Mouse (Mus musculus) brain, embryonic 18.5 days (tissue): ENCODE results near the gene Il18.

ENCODE experiments used
- DNase-seq: peaks from one replicate; pipeline ENCODE4 v3.0.0-alpha.2; 2012; ENCODE audit warnings: low read depth, low spot score

The Il18 gene

GRCm38 (mm10) chr9:50553547-50553946, 1.1 kb upstream of the Il18 start:
- no peak for DNase-seq

DNA sequence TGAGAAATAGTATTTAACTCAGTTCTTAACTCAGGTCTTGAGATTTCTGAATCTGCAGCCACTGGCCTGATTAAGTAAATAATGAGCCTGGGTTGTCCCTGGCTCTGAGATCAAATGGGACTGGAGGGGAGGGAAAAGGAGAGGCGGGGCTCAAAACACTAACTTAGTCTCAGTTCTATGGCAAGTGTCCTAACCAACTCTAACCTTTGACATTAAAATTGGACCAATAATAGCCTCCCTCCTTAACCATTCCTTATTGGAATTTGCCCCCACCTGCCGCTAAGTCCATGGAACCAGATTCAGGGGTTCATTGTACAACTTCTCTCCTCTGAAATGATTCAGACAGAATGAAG, 443 bp downstream of the Il18 start, which contains the start of gene Bco2:
Gene Bco2, minus strand, starts transcription at position 88 of the 353 bp plus-strand sequence.
- no peak for DNase-seq

GRCm38 (mm10) chr9:50561145-50561917, 6.7 kb downstream of the Il18 start, which contains the start of gene Tex12:
Tex12 (minus strand) TSS chr9:50561325.
- DNase-seq = no peak

- DNase-seq = no peak
Measured at GRCm38 (mm10) chr9:50561918-50562360, 7.3 kb downstream of the Il18 start.

DNA sequence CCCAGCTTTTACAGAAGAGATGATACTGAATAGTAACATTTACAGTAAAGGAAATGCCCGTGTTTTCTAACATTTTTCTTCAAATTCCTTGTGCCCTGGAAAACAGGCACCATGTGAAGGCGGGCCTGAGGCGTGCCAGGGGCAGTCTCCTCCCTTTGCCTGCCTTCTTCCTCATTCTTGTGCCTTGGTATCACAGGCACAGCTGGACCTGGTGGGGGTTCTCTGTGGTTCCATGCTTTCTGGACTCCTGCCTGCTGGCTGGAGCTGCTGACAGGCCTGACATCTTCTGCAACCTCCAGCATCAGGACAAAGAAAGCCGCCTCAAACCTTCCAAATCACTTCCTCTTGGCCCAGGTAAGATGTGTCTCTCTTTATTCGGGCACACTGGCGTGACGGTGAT, 10.5 kb downstream of the Il18 start:
- DNase-seq = no peak

DNA sequence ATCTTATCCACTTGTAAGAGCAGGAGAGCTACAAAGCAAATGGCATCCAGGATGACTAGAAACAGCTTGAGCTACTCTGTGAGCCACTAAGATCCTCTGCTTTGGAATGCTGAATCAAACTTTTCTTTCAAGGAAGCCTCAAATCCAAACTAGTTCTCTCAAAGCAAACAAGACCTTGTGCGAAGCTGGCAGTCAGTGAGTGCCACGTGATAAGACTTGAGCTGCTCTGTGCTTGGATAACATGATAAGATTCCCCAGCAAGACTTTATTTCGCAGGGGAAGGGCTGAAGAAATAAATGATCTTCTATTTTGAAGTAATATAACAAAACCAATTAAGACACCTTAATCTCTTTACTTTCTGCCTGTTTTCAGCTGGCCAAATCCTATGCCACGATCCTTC, 11.3 kb downstream of the Il18 start:
- no peak for DNase-seq

DNA sequence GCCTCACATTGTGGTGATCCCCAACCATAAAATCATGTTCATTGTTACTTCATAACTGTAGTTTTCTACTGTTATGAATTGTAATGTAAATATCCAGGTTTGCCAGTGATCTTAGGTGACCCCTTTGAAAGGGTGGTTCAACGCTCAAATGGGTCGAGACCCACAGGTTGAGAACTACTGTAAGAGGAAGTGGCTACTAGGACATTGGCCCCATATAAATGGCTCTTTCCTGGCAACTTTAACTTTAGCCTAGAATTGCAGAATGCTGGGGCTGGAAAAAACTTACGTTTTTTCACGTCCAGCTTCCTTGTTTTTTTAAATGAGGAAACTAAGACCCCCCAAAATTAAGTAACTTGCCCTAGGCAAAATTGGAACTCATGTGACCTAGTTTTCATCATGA, 12.7 kb downstream of the Il18 start:
- no peak for DNase-seq

DNA sequence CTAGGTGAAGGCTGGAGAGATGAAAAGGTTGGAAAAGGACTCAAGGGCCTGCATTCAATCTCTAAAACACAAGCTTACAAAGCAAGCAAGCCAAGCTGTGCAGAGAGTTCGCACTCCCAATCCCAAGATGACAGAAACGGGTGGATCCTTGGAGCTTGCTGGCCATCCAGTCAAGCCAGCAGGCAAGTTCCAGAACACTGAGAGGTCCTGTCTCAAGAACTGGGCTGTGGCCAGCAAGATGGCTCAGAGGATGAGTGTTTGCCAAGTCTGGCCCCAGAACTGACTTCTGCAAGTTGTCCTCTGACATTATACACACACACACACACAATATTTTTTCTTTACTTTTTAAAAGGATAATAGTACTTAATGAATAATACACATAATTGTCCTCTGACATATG, 13.3 kb downstream of the Il18 start:
- no peak for DNase-seq

DNA sequence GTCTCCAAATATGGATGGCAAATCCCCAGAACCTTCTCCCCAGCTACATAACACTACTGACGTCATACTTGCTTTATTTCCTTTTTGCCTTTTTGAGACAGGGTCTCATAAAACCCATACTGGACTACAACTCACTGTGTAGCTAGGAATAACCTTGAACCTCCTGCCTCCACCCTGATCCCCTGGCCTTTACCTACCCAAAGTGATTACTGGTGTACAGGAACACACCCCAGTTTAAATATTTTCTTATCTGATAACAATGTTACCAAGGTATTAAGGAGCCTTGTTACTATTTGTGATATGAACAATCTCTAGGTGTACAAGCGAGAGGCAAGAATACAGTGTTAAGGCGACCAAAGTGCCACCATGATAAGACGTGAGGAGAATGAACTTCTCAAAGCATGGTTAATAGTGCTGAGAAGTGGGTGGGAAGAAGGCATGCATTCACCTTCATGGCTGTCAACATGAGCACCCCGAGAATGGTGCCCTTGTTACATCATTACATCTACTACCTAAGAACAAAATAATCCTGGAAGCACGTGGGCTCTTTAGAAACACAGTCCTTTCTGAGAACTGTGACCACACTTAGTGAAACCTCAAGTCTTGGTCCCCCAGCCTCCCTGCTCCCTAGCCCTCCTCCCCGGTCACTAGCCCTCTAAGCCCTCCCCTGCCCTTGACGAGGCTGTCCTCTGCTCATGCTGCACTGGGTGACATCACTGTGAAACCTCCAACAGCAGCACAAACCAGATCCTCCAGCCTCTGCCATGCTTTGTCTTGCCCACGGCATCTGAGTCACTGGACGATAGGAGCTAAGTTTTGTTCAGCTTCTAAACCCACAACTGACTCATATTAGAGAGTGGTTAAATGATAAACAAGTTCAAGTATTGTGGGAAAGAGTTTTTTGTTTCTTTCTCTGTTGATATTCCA, 15.2 kb downstream of the Il18 start:
- no peak for DNase-seq

DNA sequence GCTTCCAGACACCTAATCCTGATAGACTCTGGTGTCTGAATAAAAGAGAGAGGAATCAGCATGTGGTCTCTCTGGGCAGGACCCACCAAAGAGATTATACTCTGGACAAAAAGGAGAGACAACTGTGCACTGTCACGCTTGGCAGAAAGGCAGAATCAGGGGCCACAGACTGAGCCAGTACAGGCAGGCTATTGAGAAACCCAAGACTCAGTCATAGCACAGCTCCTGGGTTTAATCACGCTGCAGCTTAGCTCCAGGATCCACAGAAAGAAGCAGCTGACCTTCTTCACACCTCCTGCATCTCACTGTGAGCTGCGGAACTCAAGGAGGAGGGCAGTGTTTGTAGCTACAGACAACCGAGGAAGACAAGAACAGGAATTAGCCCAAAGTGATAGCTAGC, 25.7 kb downstream of the Il18 start:
- DNase-seq = no peak

DNA sequence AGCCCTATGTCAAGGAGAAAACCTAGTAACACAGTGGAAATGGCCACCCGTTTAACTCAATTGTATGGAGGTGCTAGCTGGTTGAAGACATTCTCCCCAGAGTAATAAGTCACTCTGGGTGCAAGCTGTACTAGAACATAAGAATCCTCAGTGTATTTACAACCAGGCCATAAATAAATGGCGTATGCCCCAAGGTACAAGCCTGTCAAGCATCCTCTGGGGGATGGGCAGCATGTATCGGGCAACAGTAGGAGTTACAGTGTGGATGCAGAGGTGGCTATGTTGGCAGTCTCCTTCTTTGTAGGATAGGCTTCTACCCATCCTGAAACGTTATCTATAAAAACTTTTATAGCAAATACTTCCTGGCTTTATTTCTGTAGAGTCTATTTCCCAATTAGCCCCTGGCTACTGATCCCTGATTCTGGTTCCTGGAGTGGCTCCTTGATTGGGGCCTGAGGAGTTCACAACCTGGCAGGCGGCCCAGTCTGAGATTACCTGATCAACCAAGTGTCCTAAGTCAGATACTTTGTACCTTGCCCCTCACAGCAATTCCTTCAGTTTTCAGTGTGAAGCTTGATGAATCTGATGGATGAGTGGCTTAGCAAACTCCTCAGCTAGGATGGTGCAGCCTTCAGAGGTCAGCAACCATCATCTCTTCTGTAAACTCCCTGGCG, 30.7 kb downstream of the Il18 start:
- DNase-seq = no peak

GRCm38 (mm10) chr9:50586955-50587354, 32.3 kb downstream of the Il18 start:
- DNase-seq = no peak

GRCm38 (mm10) chr9:50590856-50591518, 36.4 kb downstream of the Il18 start:
- DNase-seq = no peak

- no peak for DNase-seq
Measured at GRCm38 (mm10) chr9:50592955-50593354, 38.3 kb downstream of the Il18 start.

DNA sequence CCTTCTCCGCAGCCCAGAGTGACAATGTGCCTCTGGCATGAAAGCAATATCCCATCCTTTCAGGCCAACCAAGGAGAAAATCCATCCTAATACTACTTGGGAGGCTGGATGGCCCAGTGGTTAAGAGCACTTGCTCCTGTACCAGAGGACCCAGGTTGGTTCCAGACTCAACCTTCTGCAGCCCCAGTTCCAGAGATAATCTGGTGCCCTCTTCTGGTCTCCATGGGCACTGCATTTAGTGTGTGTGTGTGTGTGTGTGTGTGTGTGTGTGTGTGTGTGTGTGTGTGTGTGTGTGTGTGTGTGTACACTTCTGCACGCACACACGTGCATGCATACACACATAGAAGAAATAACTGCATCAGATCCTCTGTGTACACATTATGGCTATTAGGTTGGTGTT, 38.9 kb downstream of the Il18 start:
- no peak for DNase-seq

- DNase-seq = no peak
Measured at GRCm38 (mm10) chr9:50594794-50595417, 40.3 kb downstream of the Il18 start.

DNA sequence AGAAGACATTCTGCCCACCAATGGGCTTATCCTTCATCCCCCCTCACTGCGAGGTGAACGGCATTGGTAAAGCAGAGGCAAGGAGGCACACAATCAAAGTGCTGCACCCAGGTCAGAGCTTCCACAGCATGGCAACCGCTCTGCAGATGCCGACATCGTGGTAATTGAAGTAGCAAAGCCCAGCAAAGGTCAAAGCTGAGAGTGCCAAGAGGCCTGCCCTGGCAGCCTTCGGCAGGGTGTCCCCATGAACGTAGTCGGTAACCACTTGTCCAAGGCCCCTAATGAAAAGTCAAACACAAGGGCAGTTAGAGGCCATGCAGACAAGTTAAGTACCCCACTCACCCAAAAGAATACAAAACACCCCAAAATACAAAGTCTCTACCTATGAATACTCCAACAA, 42.3 kb downstream of the Il18 start:
- no peak for DNase-seq

- no peak for DNase-seq
Measured at GRCm38 (mm10) chr9:50601536-50601935, 46.9 kb downstream of the Il18 start.

DNA sequence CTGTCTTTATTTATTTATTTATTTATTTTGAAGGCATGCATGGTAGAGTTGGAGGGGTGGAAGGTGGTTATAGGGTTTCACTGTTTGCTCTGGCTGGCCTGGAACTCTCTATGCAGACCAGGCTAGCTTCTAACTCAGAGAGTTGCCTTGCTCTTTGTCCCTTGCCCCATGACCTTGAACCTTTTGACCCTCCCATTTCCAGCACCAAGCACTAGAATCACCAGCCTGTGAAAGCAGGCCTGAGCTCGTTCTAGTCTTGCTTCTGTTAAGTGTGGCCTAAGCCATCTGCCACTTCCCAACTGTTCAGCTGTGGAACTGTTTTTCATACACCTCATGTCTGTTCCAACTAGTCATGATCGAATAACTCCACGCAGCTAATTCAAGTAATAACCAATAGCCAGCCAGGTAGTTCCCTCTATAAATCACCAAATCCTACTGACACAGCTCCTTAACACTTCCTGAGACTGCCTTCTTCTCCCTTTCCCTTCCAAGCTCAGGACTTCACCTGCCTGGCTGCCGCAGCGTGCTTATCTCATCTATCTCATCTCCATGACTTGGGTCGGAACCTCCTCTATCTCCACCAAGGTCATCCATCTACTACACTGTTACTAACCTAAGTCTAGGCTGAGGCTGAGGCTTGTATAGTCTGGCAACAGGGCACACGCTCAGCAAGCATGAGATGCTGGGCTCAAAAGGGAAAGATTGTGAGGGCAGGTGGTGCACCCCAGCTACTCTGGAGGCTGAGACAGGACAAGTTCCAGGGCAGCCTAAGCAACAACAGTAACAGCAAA, 47.6 kb downstream of the Il18 start:
- DNase-seq = no peak
